Mouse (Mus musculus) gonadal fat pad, adult 2 months (tissue): ENCODE data around the gene Tmem91. TPM values are rescaled to one million over a fixed set of nuclear protein-coding genes. Genes with fewer than 3 reads are reported as not detected.

Source experiments
- DNase-seq: peaks from one replicate; pipeline ENCODE4 v3.0.0-alpha.2; 2012; ENCODE audit warnings: low read depth
- polyA plus RNA-seq: library from polyadenylated mRNA; depleted of rRNA; stranded (reverse); fragments of >200 nt; gene quantifications from 2 replicates; pipeline ENCODE4 v1.2.3, GENCODE M21; 2012; rRNA removed

Tmem91 gene
- polyA plus RNA-seq, 1 experiment, result 4.1 TPM

- no peak for DNase-seq
These were observed 48.2 kb downstream of the Tmem91 start, which contains the start of gene B3gnt8 for GRCm38 (mm10) chr7:25626509-25627430. Gene B3gnt8, plus strand, starts transcription at chr7:25626654.

- no peak for DNase-seq
These were observed 49.2 kb downstream of the Tmem91 start for GRCm38 (mm10) chr7:25625594-25626250.

- DNase-seq, result no peak
These were observed 50.1 kb downstream of the Tmem91 start for GRCm38 (mm10) chr7:25624851-25625250.

GRCm38 (mm10) chr7:25623857-25624370 is 51.1 kb downstream of the Tmem91 start:
- no peak for DNase-seq

- no peak for DNase-seq
These were observed 54.2 kb downstream of the Tmem91 start for GRCm38 (mm10) chr7:25620751-25621150.

- no peak for DNase-seq
These were observed 54.9 kb downstream of the Tmem91 start for GRCm38 (mm10) chr7:25620101-25620500.

- no peak for DNase-seq
These were observed 55.3 kb downstream of the Tmem91 start for GRCm38 (mm10) chr7:25619722-25619991.

Other genes starting within 250 kb of the Tmem91 start
- gene Ceacam1, start 197.6 kb downstream of the Tmem91 start, polyA plus RNA-seq, result 7.4 and 8.9 TPM in 2 replicates
- gene Ceacam2, start 135.3 kb downstream of the Tmem91 start, polyA plus RNA-seq, result 0.16 and 0.31 TPM in 2 replicates
- 0.20 and 0.33 TPM in 2 replicates for gene Erich4, start 59.3 kb downstream of the Tmem91 start, polyA plus RNA-seq
- 28.5 and 28.9 TPM in 2 replicates for gene Dmac2, start 55.8 kb downstream of the Tmem91 start, polyA plus RNA-seq
- gene B3gnt8, start 48.5 kb downstream of the Tmem91 start, polyA plus RNA-seq, result 13.8 and 15.5 TPM in 2 replicates
- gene Bckdha, start 16.2 kb downstream of the Tmem91 start, polyA plus RNA-seq, result 199 and 232 TPM in 2 replicates
- gene Exosc5, start 16.0 kb downstream of the Tmem91 start, polyA plus RNA-seq, result 54.8 and 66.2 TPM in 2 replicates
- 42.3 and 46.3 TPM in 2 replicates for gene B9d2, start 5.6 kb upstream of the Tmem91 start, polyA plus RNA-seq
- gene Tgfb1, start 11.8 kb upstream of the Tmem91 start, polyA plus RNA-seq, result 32.4 and 52.4 TPM in 2 replicates
- gene Ccdc97, start 43.9 kb upstream of the Tmem91 start, polyA plus RNA-seq, result 46.3 and 54.6 TPM in 2 replicates
- 32.1 and 58.5 TPM in 2 replicates for gene Hnrnpul1, start 79.6 kb upstream of the Tmem91 start, polyA plus RNA-seq
- gene Axl, start 113.5 kb upstream of the Tmem91 start, polyA plus RNA-seq, result 56.1 and 57.0 TPM in 2 replicates
- gene Cyp2s1, start 141.7 kb upstream of the Tmem91 start, polyA plus RNA-seq, result 4.2 and 5.4 TPM in 2 replicates
- 0.42 and 0.46 TPM in 2 replicates for gene Cyp2b10, start 222.5 kb upstream of the Tmem91 start, polyA plus RNA-seq